In the genomic region with DNA sequence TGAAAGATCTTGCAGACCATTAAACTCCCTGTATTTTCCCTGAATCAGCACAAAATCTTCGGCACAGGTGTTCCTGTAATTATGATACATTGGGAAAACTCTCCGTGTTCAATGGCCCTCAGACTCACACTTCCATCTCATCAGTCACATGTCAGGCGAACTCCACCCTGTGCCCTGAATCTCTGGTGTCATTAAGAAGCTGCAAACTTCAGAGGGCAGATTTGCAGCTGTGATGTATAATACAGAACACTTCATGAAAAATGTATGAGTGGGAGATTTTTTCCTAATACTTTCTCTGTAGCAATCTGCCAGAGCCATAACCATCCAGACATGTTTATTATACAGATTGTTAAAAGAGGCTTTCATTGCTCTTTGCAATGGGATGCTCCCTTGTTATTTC, we compare ENCODE assay signal across 27 mouse cellular contexts.
DNase-seq lines count a peak whose midpoint lies in the region; ATAC-seq lines count a peak whose summit lies in the region.
"Had no signal": no experiment of that assay in that cellular context is flagged by ENCODE, and none has a peak within 500 bp of the region (broad histone marks: within the 10 kb centered on the region; RNA-seq: fewer than 3 reads in every experiment).

No protein-coding gene starts in this region.

- no peaks in the 10 kb centered on the region for H3K27me3 ChIP-seq in hindbrain, embryonic 12.5 days
- no peaks in the 10 kb centered on the region for H3K27me3 ChIP-seq in hindbrain, embryonic 10.5 days (ENCODE audit: insufficient read depth, poor library complexity, severe bottlenecking)
- H3K27me3 ChIP-seq in neural tube, embryonic 14.5 days (ENCODE audit: control insufficient read depth, insufficient read depth, low read length) = no peaks in the 10 kb centered on the region
- no peaks in the 10 kb centered on the region for H3K27me3 ChIP-seq in neural tube, embryonic 15.5 days (replicated peaks)
- no peaks in the 10 kb centered on the region for H3K27me3 ChIP-seq in midbrain, embryonic 14.5 days (ENCODE audit: control insufficient read depth, insufficient read depth, low read length)
- H3K27me3 ChIP-seq: limb, embryonic 15.5 days; liver, embryonic 13.5 days; neural tube, embryonic 13.5 days had no signal

- H3K4me1 ChIP-seq in hindbrain, embryonic 12.5 days = no peaks in the 10 kb centered on the region
- no peaks in the 10 kb centered on the region for H3K4me1 ChIP-seq in hindbrain, embryonic 10.5 days (replicated peaks)
- H3K4me1 ChIP-seq in neural tube, embryonic 14.5 days (ENCODE audit: control insufficient read depth, insufficient read depth, low read length) = no peaks in the 10 kb centered on the region
- no peaks in the 10 kb centered on the region for H3K4me1 ChIP-seq in neural tube, embryonic 15.5 days
- no peaks in the 10 kb centered on the region for H3K4me1 ChIP-seq in midbrain, embryonic 14.5 days (ENCODE audit: control insufficient read depth, insufficient read depth, low read length)
- H3K4me1 ChIP-seq: limb, embryonic 10.5 days; limb, embryonic 15.5 days; liver, embryonic 13.5 days; neural tube, embryonic 13.5 days had no signal

- no peaks in the 10 kb centered on the region for H3K36me3 ChIP-seq in hindbrain, embryonic 12.5 days
- no peaks in the 10 kb centered on the region for H3K36me3 ChIP-seq in hindbrain, embryonic 10.5 days
- no peaks in the 10 kb centered on the region for H3K36me3 ChIP-seq in neural tube, embryonic 14.5 days (ENCODE audit: control insufficient read depth, insufficient read depth, low read length)
- H3K36me3 ChIP-seq in neural tube, embryonic 15.5 days = no peaks in the 10 kb centered on the region
- no peaks in the 10 kb centered on the region for H3K36me3 ChIP-seq in midbrain, embryonic 14.5 days (ENCODE audit: control insufficient read depth, insufficient read depth, low read length)
- H3K36me3 ChIP-seq: limb, embryonic 10.5 days; limb, embryonic 15.5 days; liver, embryonic 13.5 days; neural tube, embryonic 13.5 days had no signal

- no peak overlapping the region for H3K9ac ChIP-seq in hindbrain, embryonic 12.5 days
- H3K9ac ChIP-seq in neural tube, embryonic 14.5 days (replicated peaks; ENCODE audit: low read depth, low read length) = no peak overlapping the region
- H3K9ac ChIP-seq in neural tube, embryonic 15.5 days (replicated peaks) = no peak overlapping the region
- H3K9ac ChIP-seq in midbrain, embryonic 14.5 days (replicated peaks; ENCODE audit: low read length) = no peak overlapping the region
- H3K9ac ChIP-seq: forebrain, postnatal 0 days; limb, embryonic 15.5 days; liver, embryonic 13.5 days; neural tube, embryonic 13.5 days had no signal

- no peak overlapping the region for H3K27ac ChIP-seq in hindbrain, embryonic 12.5 days
- H3K27ac ChIP-seq in hindbrain, embryonic 10.5 days = no peak overlapping the region
- H3K27ac ChIP-seq in neural tube, embryonic 14.5 days (ENCODE audit: low read depth, low read length) = no peak overlapping the region
- H3K27ac ChIP-seq in neural tube, embryonic 15.5 days (replicated peaks) = no peak overlapping the region
- no peak overlapping the region for H3K27ac ChIP-seq in midbrain, embryonic 14.5 days (replicated peaks; ENCODE audit: low read depth, low read length)
- H3K27ac ChIP-seq: kidney, postnatal 0 days; limb, embryonic 10.5 days; limb, embryonic 15.5 days; liver, embryonic 13.5 days; neural tube, embryonic 13.5 days had no signal

- H3K9me3 ChIP-seq in hindbrain, embryonic 12.5 days (replicated peaks) = no peaks in the 10 kb centered on the region
- H3K9me3 ChIP-seq in hindbrain, embryonic 10.5 days = no peaks in the 10 kb centered on the region
- H3K9me3 ChIP-seq in neural tube, embryonic 14.5 days (ENCODE audit: control insufficient read depth, low read length) = no peaks in the 10 kb centered on the region
- no peaks in the 10 kb centered on the region for H3K9me3 ChIP-seq in neural tube, embryonic 15.5 days (replicated peaks)
- H3K9me3 ChIP-seq in midbrain, embryonic 14.5 days (ENCODE audit: control insufficient read depth, low read length) = no peaks in the 10 kb centered on the region
- H3K9me3 ChIP-seq: limb, embryonic 10.5 days; limb, embryonic 15.5 days; liver, embryonic 13.5 days; neural tube, embryonic 13.5 days had no signal

- no peak overlapping the region for H3K4me2 ChIP-seq in hindbrain, embryonic 12.5 days (replicated peaks)
- H3K4me2 ChIP-seq in neural tube, embryonic 14.5 days (ENCODE audit: low read depth, low read length) = no peak overlapping the region
- no peak overlapping the region for H3K4me2 ChIP-seq in neural tube, embryonic 15.5 days
- H3K4me2 ChIP-seq in midbrain, embryonic 14.5 days (ENCODE audit: low read length) = no peak overlapping the region
- H3K4me2 ChIP-seq: limb, embryonic 15.5 days; liver, embryonic 13.5 days; neural tube, embryonic 13.5 days had no signal

- no peak for DNase-seq in hindbrain, embryonic 10.5 days (ENCODE audit: low spot score)
- peak; percentile 51 for DNase-seq in midbrain, embryonic 14.5 days
- no peak for DNase-seq in gastrocnemius, adult 18-20 months (ENCODE audit: low spot score)
- DNase-seq: adrenal gland, postnatal 36 days; cerebellum, adult 8-10 months; cerebellum, postnatal 36 days; forebrain, postnatal 0 days; gastrocnemius, postnatal 10 days; heart, postnatal 14 days; kidney, adult 8-10 months; layer of hippocampus, postnatal 36 days; liver, embryonic 13.5 days; lung, adult 18-20 months; lung, postnatal 10 days; right cerebral cortex, adult 18-20 months; thymus, adult 2 months; thymus, postnatal 36 days had no signal

- ATAC-seq in hindbrain, embryonic 12.5 days (ENCODE audit: low FRiP score) = peak; percentile 67; the same call in 1 of the 2 replicates
- ATAC-seq in neural tube, embryonic 14.5 days (ENCODE audit: low read depth) = 0 out of 2 replicates have a peak, but pooled peaks have one; percentile 41
- no peak for ATAC-seq in neural tube, embryonic 15.5 days (ENCODE audit: low FRiP score)
- peak; percentile 37; the same call in 1 of the 2 replicates for ATAC-seq in midbrain, embryonic 14.5 days (ENCODE audit: low FRiP score, low TSS enrichment)
- no peak for ATAC-seq in megakaryocyte, adult 5-6 weeks (ENCODE audit: poor library complexity, severe bottlenecking)
- ATAC-seq: CD4-positive, CD25-positive, alpha-beta regulatory T cell, adult 4 months; forebrain, postnatal 0 days; intestine, embryonic 16.5 days had no signal

- no peak overlapping the region for H3K4me3 ChIP-seq in hindbrain, embryonic 12.5 days
- no peak overlapping the region for H3K4me3 ChIP-seq in hindbrain, embryonic 10.5 days
- no peak overlapping the region for H3K4me3 ChIP-seq in neural tube, embryonic 14.5 days (ENCODE audit: low read depth, low read length)
- H3K4me3 ChIP-seq in neural tube, embryonic 15.5 days (replicated peaks) = no peak overlapping the region
- H3K4me3 ChIP-seq in midbrain, embryonic 14.5 days (replicated peaks; ENCODE audit: low read depth, low read length) = no peak overlapping the region
- H3K4me3 ChIP-seq: limb, embryonic 10.5 days; limb, embryonic 15.5 days; liver, embryonic 13.5 days; neural tube, embryonic 13.5 days had no signal

- WGBS in hindbrain, embryonic 12.5 days = 49% methylated on average over 3 of the region's 3 CpGs
- 80% methylated on average over 3 of the region's 3 CpGs for WGBS in hindbrain, embryonic 10.5 days
- WGBS in neural tube, embryonic 14.5 days = 49% methylated on average over 3 of the region's 3 CpGs
- 55% methylated on average over 3 of the region's 3 CpGs for WGBS in neural tube, embryonic 15.5 days
- WGBS in midbrain, embryonic 14.5 days = 50% methylated on average over 3 of the region's 3 CpGs

Comparison
In these comparisons a context has a peak if more than half of its experiments do, and no peak if none do; other contexts are left out.
1. ATAC-seq: peak in hindbrain, embryonic 12.5 days (single experiment), neural tube, embryonic 14.5 days (single experiment) and midbrain, embryonic 14.5 days (single experiment); none in neural tube, embryonic 15.5 days (single experiment) and megakaryocyte, adult 5-6 weeks (single experiment).